Mouse (Mus musculus) kidney, adult 2 months (tissue): ENCODE data around the gene Vmn2r82.

Experiments
- CTCF ChIP-seq: fragments of 200-500 bp; conservative IDR thresholded peaks from 2 replicates; pipeline ENCODE4 v1.5.1; 2011; ENCODE audit warnings: low read depth, mild to moderate bottlenecking, control low read depth, low read length, moderate library complexity, mixed read lengths; ENCODE audit not compliant: insufficient read depth, insufficient read length
- POLR2A ChIP-seq: fragments of 200-500 bp; IDR thresholded peaks from one replicate; pipeline ENCODE4 v1.6.1; 2011; ENCODE audit warnings: low read depth, low read length, control low read depth

GRCm38 (mm10) chr10:79417142-79417771, 60.9 kb downstream of the Vmn2r82 start:
- TF ChIP-seq CTCF = no peak
- no peak for TF ChIP-seq POLR2A
